In genomic region chr7:126975950-126976866, GRCm38 (mm10) we compare ENCODE assay signal across 8 mouse cellular contexts. TPM values are rescaled to one million over a fixed set of nuclear protein-coding genes. Genes with fewer than 3 reads are reported as not detected.
DNase-seq lines count a peak whose midpoint lies in the region; ATAC-seq lines count a peak whose summit lies in the region.

Cdiptos (minus strand) TSS chr7:126976098.

- peak within 1 kb of the TSS; percentile 89 for H3K9ac ChIP-seq in embryonic facial prominence, embryonic 14.5 days (ENCODE audit: low read depth, low read length)
- H3K9ac ChIP-seq in kidney, embryonic 14.5 days (ENCODE audit: low read depth, low read length): peak within 1 kb of the TSS; percentile 99
- H3K9ac ChIP-seq in limb, embryonic 15.5 days: peak within 1 kb of the TSS; percentile 92

- DNase-seq in 3T3-L1 (ENCODE audit: low read depth, low spot score): peak; percentile 94
- DNase-seq in adrenal gland, postnatal 4 days (ENCODE audit: low spot score in 2 of 2): peak; percentile 91 to 96
- peak; percentile 99 for DNase-seq in embryonic facial prominence, embryonic 14.5 days (ENCODE audit: low spot score)
- DNase-seq in heart, adult 9 months (ENCODE audit: low spot score in 2 of 2): peak; percentile 91 to 95
- peak; percentile 88 to 91 for DNase-seq in monocyte, adult 2 months (ENCODE audit: low read depth in 1 of 2, low spot score in 2 of 2)
- DNase-seq in spleen, postnatal 36 days (ENCODE audit: low spot score in 2 of 2): peak; percentile 92 to 94

- H3K4me2 ChIP-seq in embryonic facial prominence, embryonic 14.5 days (ENCODE audit: low read depth, low read length): peak within 1 kb of the TSS; percentile 88
- peak within 1 kb of the TSS; percentile 58 for H3K4me2 ChIP-seq in kidney, embryonic 14.5 days (replicated peaks; ENCODE audit: low read depth, low read length)
- H3K4me2 ChIP-seq in limb, embryonic 15.5 days: peak within 1 kb of the TSS; percentile 84

- peak within 1 kb of the TSS; percentile 78 for H3K4me3 ChIP-seq in embryonic facial prominence, embryonic 14.5 days (ENCODE audit: low read depth, low read length)
- peak within 1 kb of the TSS; percentile 100 for H3K4me3 ChIP-seq in kidney, embryonic 14.5 days (ENCODE audit: low read length)
- peak within 1 kb of the TSS; percentile 94 for H3K4me3 ChIP-seq in limb, embryonic 15.5 days

- H3K27ac ChIP-seq in embryonic facial prominence, embryonic 14.5 days (replicated peaks; ENCODE audit: low read depth, low read length): peak within 1 kb of the TSS; percentile 90
- peak within 1 kb of the TSS; percentile 97 for H3K27ac ChIP-seq in kidney, embryonic 14.5 days (ENCODE audit: low read depth, low read length)
- peak within 1 kb of the TSS; percentile 93 for H3K27ac ChIP-seq in limb, embryonic 15.5 days

- H3K27me3 ChIP-seq in embryonic facial prominence, embryonic 14.5 days (replicated peaks; ENCODE audit: control insufficient read depth, insufficient read depth, low read length): no peaks in the 10 kb centered on the region
- no peaks in the 10 kb centered on the region for H3K27me3 ChIP-seq in kidney, embryonic 14.5 days (ENCODE audit: control insufficient read depth, insufficient read depth, low read length)
- no peaks in the 10 kb centered on the region for H3K27me3 ChIP-seq in limb, embryonic 15.5 days

- peaks cover 8% of the 10 kb centered on the region for H3K4me1 ChIP-seq in embryonic facial prominence, embryonic 14.5 days (ENCODE audit: control insufficient read depth, insufficient read depth, low read length)
- H3K4me1 ChIP-seq in kidney, embryonic 14.5 days (ENCODE audit: control insufficient read depth, insufficient read depth, low read length): peaks cover 4% of the 10 kb centered on the region; the same call in 1 of the 2 replicates
- H3K4me1 ChIP-seq in limb, embryonic 15.5 days: peaks cover 19% of the 10 kb centered on the region

- peaks cover 31% of the 10 kb centered on the region for H3K36me3 ChIP-seq in embryonic facial prominence, embryonic 14.5 days (ENCODE audit: control insufficient read depth, insufficient read depth, low read length)
- peaks cover 30% of the 10 kb centered on the region for H3K36me3 ChIP-seq in kidney, embryonic 14.5 days (ENCODE audit: control insufficient read depth, insufficient read depth, low read length)
- peaks cover 32% of the 10 kb centered on the region for H3K36me3 ChIP-seq in limb, embryonic 15.5 days

- ATAC-seq in embryonic facial prominence, embryonic 14.5 days (ENCODE audit: low read depth): peak; percentile 98
- peak; percentile 96 for ATAC-seq in kidney, embryonic 14.5 days (ENCODE audit: low FRiP score, low TSS enrichment)
- ATAC-seq in limb, embryonic 15.5 days (ENCODE audit: insufficient number of reproducible peaks, low FRiP score, low TSS enrichment, low read depth): peak; percentile 92

- no peaks in the 10 kb centered on the region for H3K9me3 ChIP-seq in embryonic facial prominence, embryonic 14.5 days (ENCODE audit: control insufficient read depth, low read length)
- no peaks in the 10 kb centered on the region for H3K9me3 ChIP-seq in kidney, embryonic 14.5 days (ENCODE audit: control insufficient read depth, low read length)
- no peaks in the 10 kb centered on the region for H3K9me3 ChIP-seq in limb, embryonic 15.5 days

- WGBS in embryonic facial prominence, embryonic 14.5 days: under 1% methylated on average over 42 of the region's 55 CpGs
- WGBS in kidney, embryonic 14.5 days: under 1% methylated on average over 55 of the region's 55 CpGs
- under 1% methylated on average over 53 of the region's 55 CpGs for WGBS in limb, embryonic 15.5 days

RNA-seq across cellular contexts. Expression of gene Cdiptos, which starts in this region (rescaled TPM):
- 1 to 10 TPM; 1.9 to 2.5 TPM for total RNA-seq in adrenal gland, postnatal 4 days (2021)
- polyA plus RNA-seq in embryonic facial prominence, embryonic 14.5 days (2014; fragmentation: Nextera tagmentation; extraction: Ambion mirVana): 1.3 and 1.8 TPM in 2 replicates
- polyA plus RNA-seq in kidney, embryonic 14.5 days (2014; fragmentation: Nextera tagmentation; extraction: Ambion mirVana): 1.3 and 2.5 TPM in 2 replicates
- 1.5 and 1.6 TPM in 2 replicates for polyA plus RNA-seq in limb, embryonic 15.5 days (2015; fragmentation: Nextera tagmentation; extraction: Ambion mirVana)

Comparison
In these comparisons a context has a peak if more than half of its experiments do, and no peak if none do; other contexts are left out.
1. Peak in every context shown above with its lines: DNase-seq, ATAC-seq, H3K4me3 ChIP-seq and H3K27ac ChIP-seq.